Mouse (Mus musculus) monocyte, adult 59 days (primary cell): Measurements from ENCODE around the gene Ppm1e. TPM values are rescaled to one million over a fixed set of nuclear protein-coding genes. Genes with fewer than 3 reads are reported as not detected.

Source experiments
- total RNA-seq, 2 experiments: library from RNA; stranded (reverse); gene quantifications; one replicate each; pipeline ENCODE4 v1.2.4; 2023

The Ppm1e gene
- total RNA-seq: 1 to 10 TPM; 1.0 to 1.2 TPM

DNA sequence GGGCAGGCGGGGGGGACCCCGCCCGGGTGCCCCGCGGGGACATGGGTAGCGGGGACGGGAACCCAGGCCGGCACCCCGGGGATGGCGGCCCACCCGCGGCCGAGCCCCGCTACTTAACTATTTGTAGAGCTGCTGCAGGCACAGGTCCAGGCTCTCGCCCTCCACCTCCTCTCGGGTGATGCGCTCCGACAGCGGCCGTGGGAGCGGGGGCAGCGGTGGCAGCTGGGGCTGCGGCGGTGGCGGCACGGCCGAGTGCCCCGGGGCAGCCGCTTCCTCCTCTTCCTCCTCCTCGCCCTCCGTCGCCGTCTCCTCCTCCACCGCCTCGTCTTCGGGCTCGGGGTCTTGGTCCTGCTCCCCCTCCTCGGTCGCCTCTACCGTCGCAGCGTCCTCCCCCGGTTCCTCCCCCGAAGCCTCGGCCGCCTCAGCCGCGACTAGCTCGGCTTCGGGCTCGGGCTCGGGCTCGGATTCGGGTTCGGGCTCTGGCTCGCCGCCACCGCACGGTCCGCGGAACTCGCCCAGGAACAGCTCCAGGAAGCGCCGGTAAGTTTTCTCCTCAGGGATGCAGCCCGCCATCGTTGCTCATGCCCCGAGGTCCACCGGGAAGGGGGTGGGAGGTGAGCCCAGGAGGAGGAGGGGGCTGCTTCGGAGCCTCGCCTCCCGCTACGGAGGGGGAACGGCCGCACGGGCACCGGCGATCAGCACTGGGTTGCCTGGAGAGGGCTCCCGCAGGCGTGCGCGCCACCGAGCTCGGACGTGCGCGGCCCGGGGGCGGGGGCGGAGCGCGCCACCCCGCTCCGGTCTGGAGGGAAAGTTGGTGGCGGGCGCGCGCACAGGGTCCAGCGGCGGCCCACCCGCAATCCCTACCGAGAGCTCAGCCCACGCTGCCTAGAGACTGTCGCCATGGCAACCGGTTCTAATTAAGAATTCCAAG is at the start of gene Ppm1e:
TSS of gene Ppm1e (minus strand) at position 693 of the 931 bp plus-strand sequence.

GRCm38 (mm10) chr11:87404876-87405275 is 46.1 kb upstream of the Ppm1e start, which contains the start of the genes Rad51c and Tex14:
TSS of gene Rad51c (minus strand) at chr11:87404954.
TSS of gene Tex14 (plus strand) at chr11:87405065.

Other genes starting within 250 kb of the Ppm1e start
- gene Ska2, start 249.8 kb downstream of the Ppm1e start, total RNA-seq: 1 to 10 TPM; 1.9 to 2.3 TPM
- gene Trim37, start 231.9 kb downstream of the Ppm1e start, total RNA-seq: 1 to 10 TPM; 8.0 to 8.6 TPM
- 1 to 10 TPM; 1.5 to 1.9 TPM for gene Rad51c, start 45.9 kb upstream of the Ppm1e start, total RNA-seq
- gene Tex14, start 46.0 kb upstream of the Ppm1e start, total RNA-seq: under 1 TPM; 0.88 to 1.00 TPM
- gene Gm11492, start 207.6 kb upstream of the Ppm1e start, total RNA-seq: not detected
- gene Sept4, start 209.9 kb upstream of the Ppm1e start, total RNA-seq: under 1 TPM in 1 of 2 experiments, not detected in 1; 0.39 TPM
- 10 to 100 TPM; 34.2 to 35.0 TPM for gene Mtmr4, start 233.1 kb upstream of the Ppm1e start, total RNA-seq